Mouse (Mus musculus) liver, adult 2 months (tissue): ENCODE measurements around the gene Exosc9.

Experiments used
- CTCF ChIP-seq: fragments of 200-500 bp; IDR thresholded peaks from 2 replicates; pipeline ENCODE4 v1.5.1; 2011; ENCODE audit warnings: low read depth, low read length, control low read depth
- POLR2A ChIP-seq: fragments of 200-500 bp; IDR thresholded peaks from 2 replicates; pipeline ENCODE4 v1.6.1; 2011; ENCODE audit warnings: low read length, control low read depth; ENCODE audit not compliant: insufficient read depth; ENCODE audit errors: extremely low read depth

- TF ChIP-seq CTCF = no peak
- no peak for TF ChIP-seq POLR2A
Observed at GRCm38 (mm10) chr3:36612687-36613086, 60.3 kb downstream of the Exosc9 start.
